Mouse (Mus musculus) stomach, postnatal 0 days (tissue): Measurements from ENCODE around the gene Cmip.

Experiments
- CTCF ChIP-seq: IDR thresholded peaks from 2 replicates; pipeline ENCODE4 v1.5.1; 2016; ENCODE audit warnings: antibody characterized with exemption, low read depth, mild to moderate bottlenecking, moderate library complexity
- EP300 ChIP-seq: optimal IDR thresholded peaks from 2 replicates; pipeline ENCODE3; 2016; ENCODE audit warnings: antibody characterized with exemption

DNA sequence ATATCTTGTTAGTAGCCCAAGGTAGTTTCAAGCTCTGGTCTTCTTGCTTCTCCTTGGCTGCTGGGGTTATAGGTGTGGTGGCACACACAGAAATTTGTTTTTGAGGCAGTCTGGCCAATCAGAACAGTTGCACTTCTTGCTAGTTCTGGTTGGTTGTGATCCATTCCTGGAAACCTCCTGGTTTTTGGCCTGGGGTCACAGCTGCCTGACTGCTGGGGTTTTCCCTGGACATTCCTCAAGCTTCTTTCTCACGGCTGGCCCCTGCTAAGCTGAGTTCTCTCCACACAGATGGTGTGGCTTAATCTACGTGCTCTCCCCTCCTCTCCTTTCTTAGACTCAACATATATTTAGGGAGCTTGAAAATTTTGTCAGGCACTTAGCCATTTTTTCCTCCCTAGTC is 73.0 kb downstream of the Cmip start:
- TF ChIP-seq EP300 (no peak), CTCF (no peak)
